Mouse (Mus musculus): ENCODE measurements around the gene Tmem8b. TPM values are rescaled to one million over a fixed set of nuclear protein-coding genes. Genes with fewer than 3 reads are reported as not detected.

The Tmem8b gene
- polyA plus RNA-seq, 1 experiment from 2014 or later = 2.7 TPM

GRCm38 (mm10) chr4:43720491-43721228, 51.9 kb downstream of the Tmem8b start:
- Histone ChIP-seq H3K9ac (ENCODE audit: low read depth, low read length) (no peak overlapping the region), H3K4me2 (peak overlapping the region; percentile 22; the same call in 1 of the 2 replicates), H3K36me3 (ENCODE audit: control insufficient read depth, insufficient read depth, low read length) (no peaks in the 10 kb centered on the region), H3K9me3 (replicated peaks; ENCODE audit: control insufficient read depth, low read length) (no peaks in the 10 kb centered on the region), H3K4me3 (ENCODE audit: low read depth, low read length) (no peak overlapping the region), H3K4me1 (ENCODE audit: control insufficient read depth, insufficient read depth, low read length) (no peaks in the 10 kb centered on the region; the same call in 1 of the 2 replicates), H3K27me3 (ENCODE audit: control insufficient read depth, insufficient read depth, low read length) (no peaks in the 10 kb centered on the region), H3K27ac (ENCODE audit: low read depth, low read length) (peak overlapping the region; percentile 57)
- no peak for ATAC-seq (replicated peaks; ENCODE audit: insufficient number of reproducible peaks, low FRiP score, low TSS enrichment)
- 44% methylated on average over 14 of the region's 16 CpGs for WGBS (ENCODE audit: insufficient replicate concordance)

DNA sequence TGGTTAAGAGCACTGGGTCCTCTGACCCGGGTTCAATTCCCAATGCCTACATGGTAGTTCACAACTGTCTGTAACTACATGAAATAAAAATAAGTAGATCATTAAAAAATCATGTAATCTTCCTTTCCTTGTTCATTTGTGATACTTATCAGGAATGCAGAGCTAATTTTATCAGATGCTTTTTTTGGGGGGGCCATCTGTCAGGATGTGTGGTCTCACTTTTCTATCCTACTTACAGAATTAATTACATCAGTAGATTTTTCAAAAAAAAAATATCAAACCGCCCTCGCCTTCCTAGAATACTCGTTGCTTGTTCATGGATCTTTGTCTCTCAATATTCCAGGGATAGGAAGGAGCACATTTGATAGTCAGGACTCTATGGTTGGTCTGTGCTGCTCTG, 53.4 kb downstream of the Tmem8b start:
- Histone ChIP-seq H3K4me3 (ENCODE audit: low read depth, low read length) (no peak overlapping the region), H3K27ac (ENCODE audit: low read depth, low read length) (no peak overlapping the region), H3K4me2 (no peak overlapping the region), H3K27me3 (ENCODE audit: control insufficient read depth, insufficient read depth, low read length) (no peaks in the 10 kb centered on the region), H3K36me3 (ENCODE audit: control insufficient read depth, insufficient read depth, low read length) (no peaks in the 10 kb centered on the region), H3K9ac (ENCODE audit: low read depth, low read length) (no peak overlapping the region), H3K4me1 (ENCODE audit: control insufficient read depth, insufficient read depth, low read length) (peaks cover 6% of the 10 kb centered on the region), H3K9me3 (replicated peaks; ENCODE audit: control insufficient read depth, low read length) (no peaks in the 10 kb centered on the region)
- WGBS (ENCODE audit: insufficient replicate concordance) = 82% methylated on average over 4 of the region's 4 CpGs
- ATAC-seq (replicated peaks; ENCODE audit: insufficient number of reproducible peaks, low FRiP score, low TSS enrichment) = no peak

- Histone ChIP-seq H3K4me1 (ENCODE audit: control insufficient read depth, insufficient read depth, low read length) (peaks cover 31% of the 10 kb centered on the region), H3K9ac (ENCODE audit: low read depth, low read length) (no peak overlapping the region), H3K4me3 (ENCODE audit: low read depth, low read length) (no peak overlapping the region), H3K27me3 (ENCODE audit: control insufficient read depth, insufficient read depth, low read length) (no peaks in the 10 kb centered on the region), H3K4me2 (no peak overlapping the region), H3K27ac (ENCODE audit: low read depth, low read length) (no peak overlapping the region), H3K9me3 (replicated peaks; ENCODE audit: control insufficient read depth, low read length) (no peaks in the 10 kb centered on the region), H3K36me3 (ENCODE audit: control insufficient read depth, insufficient read depth, low read length) (no peaks in the 10 kb centered on the region)
- ATAC-seq (replicated peaks; ENCODE audit: insufficient number of reproducible peaks, low FRiP score, low TSS enrichment) = no peak
- WGBS (ENCODE audit: insufficient replicate concordance) = 10% methylated on average over 1 of the region's 1 CpGs
These were observed 56.0 kb downstream of the Tmem8b start for GRCm38 (mm10) chr4:43724764-43725163.

- Histone ChIP-seq H3K9ac (ENCODE audit: low read depth, low read length) (no peak overlapping the region), H3K9me3 (replicated peaks; ENCODE audit: control insufficient read depth, low read length) (no peaks in the 10 kb centered on the region), H3K27me3 (ENCODE audit: control insufficient read depth, insufficient read depth, low read length) (no peaks in the 10 kb centered on the region), H3K27ac (ENCODE audit: low read depth, low read length) (no peak overlapping the region), H3K4me1 (ENCODE audit: control insufficient read depth, insufficient read depth, low read length) (peaks cover 42% of the 10 kb centered on the region), H3K36me3 (ENCODE audit: control insufficient read depth, insufficient read depth, low read length) (no peaks in the 10 kb centered on the region), H3K4me2 (no peak overlapping the region), H3K4me3 (ENCODE audit: low read depth, low read length) (no peak overlapping the region)
- WGBS (ENCODE audit: insufficient replicate concordance) = 41% methylated on average over 12 of the region's 12 CpGs
- no peak for ATAC-seq (replicated peaks; ENCODE audit: insufficient number of reproducible peaks, low FRiP score, low TSS enrichment)
These were observed 57.6 kb downstream of the Tmem8b start for GRCm38 (mm10) chr4:43726228-43726993.

DNA sequence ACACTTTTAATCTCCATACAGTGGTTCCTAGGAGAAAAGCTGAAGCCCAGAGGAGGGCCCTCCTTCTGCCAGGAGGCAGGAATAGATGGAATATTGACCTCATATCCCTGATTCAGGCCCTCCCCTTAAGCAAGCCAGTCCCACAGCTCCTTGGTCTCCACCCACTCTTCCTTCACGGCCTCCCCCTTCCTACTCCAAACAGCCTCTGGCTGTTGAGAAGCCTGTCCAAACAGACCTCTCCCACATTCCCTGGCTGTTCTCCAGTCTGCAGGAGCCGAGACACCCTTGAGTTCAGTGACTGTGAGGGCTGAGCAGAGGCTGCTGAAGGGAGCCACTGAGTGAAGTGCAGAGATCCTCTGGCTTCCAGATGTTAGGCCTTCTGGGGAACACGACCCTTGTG, 58.2 kb downstream of the Tmem8b start, which contains the start of gene Hrct1:
TSS of gene Hrct1 (plus strand) at position 194 of the 400 bp plus-strand sequence.
- ATAC-seq (replicated peaks; ENCODE audit: insufficient number of reproducible peaks, low FRiP score, low TSS enrichment) = peak; percentile 41; the same call in 1 of the 2 replicates
- H3K4me2 ChIP-seq = no peak within 1 kb of the TSS
- WGBS (ENCODE audit: insufficient replicate concordance) = 14% methylated on average over 3 of the region's 3 CpGs

GRCm38 (mm10) chr4:43727718-43728575, 59.2 kb downstream of the Tmem8b start:
- Histone ChIP-seq H3K4me1 (ENCODE audit: control insufficient read depth, insufficient read depth, low read length) (peaks cover 43% of the 10 kb centered on the region), H3K9me3 (replicated peaks; ENCODE audit: control insufficient read depth, low read length) (no peaks in the 10 kb centered on the region), H3K36me3 (ENCODE audit: control insufficient read depth, insufficient read depth, low read length) (no peaks in the 10 kb centered on the region), H3K4me3 (ENCODE audit: low read depth, low read length) (no peak overlapping the region), H3K4me2 (peak overlapping the region; percentile 22; the same call in 1 of the 2 replicates), H3K9ac (ENCODE audit: low read depth, low read length) (no peak overlapping the region), H3K27ac (ENCODE audit: low read depth, low read length) (peak overlapping the region; percentile 80), H3K27me3 (ENCODE audit: control insufficient read depth, insufficient read depth, low read length) (no peaks in the 10 kb centered on the region)
- no peak for ATAC-seq (replicated peaks; ENCODE audit: insufficient number of reproducible peaks, low FRiP score, low TSS enrichment)
- 43% methylated on average over 7 of the region's 7 CpGs for WGBS (ENCODE audit: insufficient replicate concordance)

More for the DNA sequence above, 58.2 kb downstream of the Tmem8b start, which contains the start of gene Hrct1:
- H3K9ac ChIP-seq (ENCODE audit: low read depth, low read length) = no peak within 1 kb of the TSS
- H3K36me3 ChIP-seq (ENCODE audit: control insufficient read depth, insufficient read depth, low read length) = no peaks in the 10 kb centered on the region
- peak within 1 kb of the TSS; percentile 80 for H3K27ac ChIP-seq (ENCODE audit: low read depth, low read length)
- peaks cover 42% of the 10 kb centered on the region for H3K4me1 ChIP-seq (ENCODE audit: control insufficient read depth, insufficient read depth, low read length)
- no peaks in the 10 kb centered on the region for H3K27me3 ChIP-seq (ENCODE audit: control insufficient read depth, insufficient read depth, low read length)
- H3K9me3 ChIP-seq (replicated peaks; ENCODE audit: control insufficient read depth, low read length) = no peaks in the 10 kb centered on the region
- H3K4me3 ChIP-seq (ENCODE audit: low read depth, low read length) = no peak within 1 kb of the TSS

- H3K9ac ChIP-seq (ENCODE audit: low read depth, low read length) = 0 out of 2 replicates have a peak overlapping the region, but pooled peaks have one; percentile 56
- peak; percentile 11; the same call in 1 of the 2 replicates for ATAC-seq (replicated peaks; ENCODE audit: insufficient number of reproducible peaks, low FRiP score, low TSS enrichment)
- H3K27me3 ChIP-seq (ENCODE audit: control insufficient read depth, insufficient read depth, low read length) = no peaks in the 10 kb centered on the region
- peak overlapping the region; percentile 80 for H3K27ac ChIP-seq (ENCODE audit: low read depth, low read length)
- WGBS (ENCODE audit: insufficient replicate concordance) = 17% methylated on average over 5 of the region's 5 CpGs
- H3K4me3 ChIP-seq (ENCODE audit: low read depth, low read length) = no peak overlapping the region
- H3K36me3 ChIP-seq (ENCODE audit: control insufficient read depth, insufficient read depth, low read length) = no peaks in the 10 kb centered on the region
- H3K4me1 ChIP-seq (ENCODE audit: control insufficient read depth, insufficient read depth, low read length) = peaks cover 48% of the 10 kb centered on the region
- H3K4me2 ChIP-seq = peak overlapping the region; percentile 27; the same call in 1 of the 2 replicates
- no peaks in the 10 kb centered on the region for H3K9me3 ChIP-seq (replicated peaks; ENCODE audit: control insufficient read depth, low read length)
These were observed 59.8 kb downstream of the Tmem8b start for GRCm38 (mm10) chr4:43728576-43728954.

- H3K4me1 ChIP-seq (ENCODE audit: control insufficient read depth, insufficient read depth, low read length) = peaks cover 48% of the 10 kb centered on the region
These were observed 60.4 kb downstream of the Tmem8b start for GRCm38 (mm10) chr4:43729126-43729525.

More at GRCm38 (mm10) chr4:43729126-43729525, 60.4 kb downstream of the Tmem8b start:
- H3K9me3 ChIP-seq (replicated peaks; ENCODE audit: control insufficient read depth, low read length) = no peaks in the 10 kb centered on the region
- H3K9ac ChIP-seq (ENCODE audit: low read depth, low read length) = no peak overlapping the region
- no peaks in the 10 kb centered on the region for H3K36me3 ChIP-seq (ENCODE audit: control insufficient read depth, insufficient read depth, low read length)
- H3K27ac ChIP-seq (ENCODE audit: low read depth, low read length) = peak overlapping the region; percentile 80
- no peak for ATAC-seq (replicated peaks; ENCODE audit: insufficient number of reproducible peaks, low FRiP score, low TSS enrichment)
- WGBS (ENCODE audit: insufficient replicate concordance) = 41% methylated on average over 3 of the region's 3 CpGs
- no peak overlapping the region for H3K4me3 ChIP-seq (ENCODE audit: low read depth, low read length)
- H3K27me3 ChIP-seq (ENCODE audit: control insufficient read depth, insufficient read depth, low read length) = no peaks in the 10 kb centered on the region
- H3K4me2 ChIP-seq = no peak overlapping the region

Data from heart, embryonic 11.5 days (tissue).